Mouse (Mus musculus): ENCODE measurements around the gene Bmper. TPM values are rescaled to one million over a fixed set of nuclear protein-coding genes. Genes with fewer than 3 reads are reported as not detected.

The Bmper gene
- total and polyA plus RNA-seq, 2 experiments from 2014 or later, result 6.7 to 9.9 TPM

GRCm38 (mm10) chr9:23284940-23285460, 62.1 kb downstream of the Bmper start:
- WGBS, result 90% methylated on average over 4 of the region's 4 CpGs
- no peak overlapping the region for H3K9ac ChIP-seq (replicated peaks; ENCODE audit: low read length)
- DNase-seq (ENCODE audit: low spot score), result no peak
- no peaks in the 10 kb centered on the region for H3K36me3 ChIP-seq (ENCODE audit: insufficient read depth, low read length)
- TF ChIP-seq CTCF (IDR thresholded peaks at IDR 0.05; ENCODE audit: low read depth), result no peak
- no peaks in the 10 kb centered on the region for H3K9me3 ChIP-seq (ENCODE audit: low read length)
- no peak overlapping the region for H3K4me3 ChIP-seq (ENCODE audit: low read length)
- no peaks in the 10 kb centered on the region for H3K4me1 ChIP-seq (ENCODE audit: insufficient read depth, low read length)
- no peak for ATAC-seq
- no peaks in the 10 kb centered on the region for H3K27me3 ChIP-seq (ENCODE audit: insufficient read depth, low read length)
- H3K27ac ChIP-seq, result no peak overlapping the region
- H3K4me2 ChIP-seq (ENCODE audit: low read depth, low read length), result no peak overlapping the region

GRCm38 (mm10) chr9:23293574-23293973, 70.7 kb downstream of the Bmper start:
- Histone ChIP-seq H3K27me3 (ENCODE audit: insufficient read depth, low read length) (no peaks in the 10 kb centered on the region), H3K4me1 (ENCODE audit: insufficient read depth, low read length) (no peaks in the 10 kb centered on the region), H3K36me3 (ENCODE audit: insufficient read depth, low read length) (no peaks in the 10 kb centered on the region), H3K27ac (no peak overlapping the region), H3K9me3 (ENCODE audit: low read length) (no peaks in the 10 kb centered on the region), H3K4me2 (ENCODE audit: low read depth, low read length) (no peak overlapping the region), H3K4me3 (ENCODE audit: low read length) (no peak overlapping the region), H3K9ac (replicated peaks; ENCODE audit: low read length) (no peak overlapping the region)
- ATAC-seq (no peak), DNase-seq (ENCODE audit: low spot score) (no peak)
- WGBS, result 94% methylated on average over 3 of the region's 3 CpGs
- TF ChIP-seq CTCF (IDR thresholded peaks at IDR 0.05; ENCODE audit: low read depth), result no peak

- no peak overlapping the region for H3K4me3 ChIP-seq (ENCODE audit: low read length)
- TF ChIP-seq CTCF (IDR thresholded peaks at IDR 0.05; ENCODE audit: low read depth), result no peak
- ATAC-seq (no peak), DNase-seq (ENCODE audit: low spot score) (no peak)
- H3K27ac ChIP-seq, result no peak overlapping the region
- WGBS, result 73% methylated on average over 6 of the region's 6 CpGs
- H3K27me3 ChIP-seq (ENCODE audit: insufficient read depth, low read length), result no peaks in the 10 kb centered on the region
- no peak overlapping the region for H3K9ac ChIP-seq (replicated peaks; ENCODE audit: low read length)
- H3K4me1 ChIP-seq (ENCODE audit: insufficient read depth, low read length), result no peaks in the 10 kb centered on the region
- no peaks in the 10 kb centered on the region for H3K36me3 ChIP-seq (ENCODE audit: insufficient read depth, low read length)
- no peaks in the 10 kb centered on the region for H3K9me3 ChIP-seq (ENCODE audit: low read length)
- no peak overlapping the region for H3K4me2 ChIP-seq (ENCODE audit: low read depth, low read length)
These were observed 72.7 kb downstream of the Bmper start for GRCm38 (mm10) chr9:23295569-23295968.

GRCm38 (mm10) chr9:23297491-23298170, 74.8 kb downstream of the Bmper start:
- Histone ChIP-seq H3K36me3 (ENCODE audit: insufficient read depth, low read length) (no peaks in the 10 kb centered on the region), H3K9me3 (ENCODE audit: low read length) (no peaks in the 10 kb centered on the region), H3K27me3 (ENCODE audit: insufficient read depth, low read length) (no peaks in the 10 kb centered on the region), H3K4me2 (ENCODE audit: low read depth, low read length) (no peak overlapping the region), H3K4me3 (ENCODE audit: low read length) (no peak overlapping the region), H3K27ac (no peak overlapping the region), H3K9ac (replicated peaks; ENCODE audit: low read length) (no peak overlapping the region), H3K4me1 (ENCODE audit: insufficient read depth, low read length) (no peaks in the 10 kb centered on the region)
- no peak for TF ChIP-seq CTCF (IDR thresholded peaks at IDR 0.05; ENCODE audit: low read depth)
- ATAC-seq (no peak), DNase-seq (ENCODE audit: low spot score) (no peak)
- 88% methylated on average over 8 of the region's 8 CpGs for WGBS

- Histone ChIP-seq H3K27ac (no peak overlapping the region), H3K36me3 (ENCODE audit: insufficient read depth, low read length) (no peaks in the 10 kb centered on the region), H3K9ac (replicated peaks; ENCODE audit: low read length) (no peak overlapping the region), H3K9me3 (ENCODE audit: low read length) (no peaks in the 10 kb centered on the region), H3K27me3 (ENCODE audit: insufficient read depth, low read length) (no peaks in the 10 kb centered on the region), H3K4me3 (ENCODE audit: low read length) (no peak overlapping the region), H3K4me2 (ENCODE audit: low read depth, low read length) (no peak overlapping the region), H3K4me1 (ENCODE audit: insufficient read depth, low read length) (no peaks in the 10 kb centered on the region)
- no peak for TF ChIP-seq CTCF (IDR thresholded peaks at IDR 0.05; ENCODE audit: low read depth)
- DNase-seq (ENCODE audit: low spot score) (no peak), ATAC-seq (no peak)
- WGBS, result 82% methylated on average over 8 of the region's 8 CpGs
These were observed 77.5 kb downstream of the Bmper start for GRCm38 (mm10) chr9:23300376-23300775.

GRCm38 (mm10) chr9:23305681-23306080, 82.8 kb downstream of the Bmper start:
- Histone ChIP-seq H3K36me3 (ENCODE audit: insufficient read depth, low read length) (no peaks in the 10 kb centered on the region), H3K9ac (replicated peaks; ENCODE audit: low read length) (no peak overlapping the region), H3K4me1 (ENCODE audit: insufficient read depth, low read length) (no peaks in the 10 kb centered on the region), H3K27ac (no peak overlapping the region), H3K9me3 (ENCODE audit: low read length) (no peaks in the 10 kb centered on the region), H3K4me2 (ENCODE audit: low read depth, low read length) (no peak overlapping the region), H3K4me3 (ENCODE audit: low read length) (no peak overlapping the region), H3K27me3 (ENCODE audit: insufficient read depth, low read length) (no peaks in the 10 kb centered on the region)
- TF ChIP-seq CTCF (IDR thresholded peaks at IDR 0.05; ENCODE audit: low read depth), result no peak
- WGBS, result 73% methylated on average over 4 of the region's 4 CpGs
- no peak for ATAC-seq
- DNase-seq (ENCODE audit: low spot score), result no peak

GRCm38 (mm10) chr9:23306226-23306625, 83.3 kb downstream of the Bmper start:
- 66% methylated on average over 4 of the region's 4 CpGs for WGBS
- Histone ChIP-seq H3K27ac (no peak overlapping the region), H3K4me3 (ENCODE audit: low read length) (no peak overlapping the region), H3K4me2 (ENCODE audit: low read depth, low read length) (no peak overlapping the region), H3K9me3 (ENCODE audit: low read length) (no peaks in the 10 kb centered on the region), H3K27me3 (ENCODE audit: insufficient read depth, low read length) (no peaks in the 10 kb centered on the region), H3K4me1 (ENCODE audit: insufficient read depth, low read length) (no peaks in the 10 kb centered on the region), H3K9ac (replicated peaks; ENCODE audit: low read length) (no peak overlapping the region), H3K36me3 (ENCODE audit: insufficient read depth, low read length) (no peaks in the 10 kb centered on the region)
- TF ChIP-seq CTCF (IDR thresholded peaks at IDR 0.05; ENCODE audit: low read depth), result no peak
- ATAC-seq, result no peak
- DNase-seq (ENCODE audit: low spot score), result no peak

All from hindbrain, postnatal 0 days (tissue).